Mouse (Mus musculus) liver, postnatal 0 days (tissue): ENCODE data around the gene Tubgcp3. TPM values are rescaled to one million over a fixed set of nuclear protein-coding genes. Genes with fewer than 3 reads are reported as not detected.

Experiments
- ATAC-seq: fragments of 200-750 bp; cut with Nextera tagmentation; 2 replicates; pipeline ENCODE4 v1.8.0; 2017; ENCODE audit warnings: mild to moderate bottlenecking, moderate library complexity
- DNase-seq: peaks from one replicate; pipeline ENCODE4 v3.0.0-alpha.2; 2016
- H3K27ac ChIP-seq: fragments of 300-500 bp; sonication (generic); 2 replicates; pipeline ENCODE4 v1.5.1; 2014; ENCODE audit warnings: antibody characterized with exemption, moderate library complexity, mild to moderate bottlenecking, low read depth
- H3K27me3 ChIP-seq: fragments of 300-500 bp; sonication (generic); 2 replicates; pipeline ENCODE4 v1.6.1; 2014; ENCODE audit warnings: low read length, control low read depth, mixed read lengths; ENCODE audit not compliant: insufficient read depth
- H3K36me3 ChIP-seq: fragments of 300-500 bp; sonication (generic); replicated peaks from 2 replicates; pipeline ENCODE4 v1.6.1; 2014; ENCODE audit warnings: mild to moderate bottlenecking, control low read depth, low read length, moderate library complexity, mixed read lengths; ENCODE audit not compliant: insufficient read depth
- H3K4me1 ChIP-seq: fragments of 300-500 bp; sonication (generic); 2 replicates; pipeline ENCODE4 v1.6.1; 2014; ENCODE audit warnings: antibody characterized with exemption, mild to moderate bottlenecking, control low read depth; ENCODE audit not compliant: insufficient read depth
- H3K4me2 ChIP-seq: fragments of 300-500 bp; sonication (generic); 2 replicates; pipeline ENCODE4 v1.6.1; 2014; ENCODE audit warnings: low read depth, mild to moderate bottlenecking, low read length, moderate library complexity, mixed read lengths
- H3K4me3 ChIP-seq: fragments of 300-500 bp; sonication (generic); 2 replicates; pipeline ENCODE4 v1.5.1; 2014; ENCODE audit warnings: low read depth, low read length
- H3K9ac ChIP-seq: fragments of 300-500 bp; sonication (generic); replicated peaks from 2 replicates; pipeline ENCODE4 v1.6.1; 2014; ENCODE audit warnings: mild to moderate bottlenecking, moderate library complexity
- H3K9me3 ChIP-seq: fragments of 300-500 bp; sonication (generic); 2 replicates; pipeline ENCODE4 v1.6.1; 2016; ENCODE audit warnings: mild to moderate bottlenecking, control low read depth, low read length, mixed read lengths
- CTCF ChIP-seq: sonication (generic); IDR thresholded peaks from 2 replicates; pipeline ENCODE4 v1.5.1; 2016; ENCODE audit warnings: antibody characterized with exemption, low read depth
- EP300 ChIP-seq: IDR thresholded peaks from 2 replicates; pipeline ENCODE4 v1.6.1; 2016; ENCODE audit warnings: antibody characterized with exemption, low read depth, mild to moderate bottlenecking
- WGBS: fragments of 180-500 bp; shearing (Covaris S2); extraction: QIAGEN DNeasy Blood & Tissue Kit; methylation state at CpG from one replicate; pipeline ENCODE4 v1.1.7; 2014; ENCODE audit not compliant: insufficient replicate concordance; 5-methylcytosine and 5-hydroxymethylcytosine counted together
- polyA plus RNA-seq: library from polyadenylated mRNA; unstranded; fragments of >200 nt; fragmentation: Nextera tagmentation; extraction: Ambion mirVana; gene quantifications from 2 replicates; pipeline ENCODE4 v1.2.1, GENCODE M21; 2015

Tubgcp3 gene
- 9.3 and 10.9 TPM in 2 replicates for polyA plus RNA-seq

GRCm38 (mm10) chr8:12672056-12672881 lies at the start of gene Tubgcp3:
Tubgcp3 (minus strand) TSS chr8:12672248.
- peak; percentile 95 for ATAC-seq
- peaks cover 15% of the 10 kb centered on the region for H3K4me1 ChIP-seq

GRCm38 (mm10) chr8:12719091-12719490 lies 47.0 kb upstream of the Tubgcp3 start:
- Histone ChIP-seq H3K4me3 (no peak overlapping the region), H3K36me3 (no peaks in the 10 kb centered on the region), H3K27me3 (no peaks in the 10 kb centered on the region), H3K9me3 (no peaks in the 10 kb centered on the region), H3K4me2 (no peak overlapping the region), H3K9ac (no peak overlapping the region), H3K27ac (no peak overlapping the region), H3K4me1 (peaks cover 5% of the 10 kb centered on the region)
- ATAC-seq (no peak), DNase-seq (no peak)
- TF ChIP-seq EP300 (no peak), CTCF (no peak)
- 69% methylated on average over 9 of the region's 9 CpGs for whole genome bisulfite sequencing

More at GRCm38 (mm10) chr8:12672056-12672881, at the start of gene Tubgcp3:
- Histone ChIP-seq H3K4me2 (peak within 1 kb of the TSS; percentile 92), H3K27me3 (peaks cover 18% of the 10 kb centered on the region), H3K4me3 (peak within 1 kb of the TSS; percentile 95), H3K9ac (peak within 1 kb of the TSS; percentile 89), H3K27ac (peak within 1 kb of the TSS; percentile 77), H3K36me3 (peaks cover 6% of the 10 kb centered on the region; the same call in 1 of the 2 replicates), H3K9me3 (no peaks in the 10 kb centered on the region)
- DNase-seq: peak; percentile 92
- TF ChIP-seq CTCF (no peak), EP300 (no peak)
- 4% methylated on average over 65 of the region's 65 CpGs for WGBS

DNA sequence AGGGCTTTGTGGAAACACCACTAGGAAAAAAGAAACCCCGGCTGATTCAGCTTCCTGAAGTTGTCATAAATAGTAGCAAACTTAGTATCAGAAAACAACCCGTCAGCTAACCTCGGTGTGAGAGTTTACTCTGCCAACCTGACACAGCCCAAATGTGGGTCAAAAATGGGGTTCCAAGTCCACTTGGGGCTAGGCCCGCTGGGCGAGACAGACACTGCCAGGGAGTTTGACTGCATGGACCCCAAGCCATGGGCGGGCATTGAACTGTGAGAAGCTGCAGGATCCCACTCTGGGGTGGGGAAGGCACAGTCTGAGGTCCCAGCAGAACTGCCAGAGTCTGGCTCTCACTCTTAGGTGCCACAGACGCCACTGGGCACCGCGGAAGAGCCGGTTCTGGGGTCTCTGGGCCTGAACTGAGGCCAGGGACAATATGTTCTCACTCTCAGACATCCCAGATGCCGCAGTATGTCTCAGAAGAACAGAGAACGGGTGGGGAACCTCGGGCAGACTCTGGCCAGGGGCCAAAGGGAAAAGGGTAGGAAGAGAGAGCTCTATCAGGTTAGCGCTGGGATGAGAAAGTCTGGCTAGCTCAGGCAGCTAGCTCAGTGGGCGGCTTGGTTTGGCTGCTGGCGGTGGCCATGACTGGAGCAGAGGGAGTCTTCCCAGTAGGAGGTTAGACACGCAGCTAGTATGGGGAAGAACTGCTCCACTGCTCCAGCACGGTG lies 44.0 kb upstream of the Tubgcp3 start:
- 72% methylated on average over 18 of the region's 18 CpGs for WGBS
- Histone ChIP-seq H3K27ac (no peak overlapping the region), H3K9me3 (no peaks in the 10 kb centered on the region), H3K4me3 (no peak overlapping the region), H3K4me1 (peaks cover 1% of the 10 kb centered on the region), H3K9ac (no peak overlapping the region), H3K4me2 (no peak overlapping the region), H3K27me3 (no peaks in the 10 kb centered on the region), H3K36me3 (no peaks in the 10 kb centered on the region)
- DNase-seq (no peak), ATAC-seq (no peak)
- TF ChIP-seq CTCF: no peak
- no peak for TF ChIP-seq EP300

DNA sequence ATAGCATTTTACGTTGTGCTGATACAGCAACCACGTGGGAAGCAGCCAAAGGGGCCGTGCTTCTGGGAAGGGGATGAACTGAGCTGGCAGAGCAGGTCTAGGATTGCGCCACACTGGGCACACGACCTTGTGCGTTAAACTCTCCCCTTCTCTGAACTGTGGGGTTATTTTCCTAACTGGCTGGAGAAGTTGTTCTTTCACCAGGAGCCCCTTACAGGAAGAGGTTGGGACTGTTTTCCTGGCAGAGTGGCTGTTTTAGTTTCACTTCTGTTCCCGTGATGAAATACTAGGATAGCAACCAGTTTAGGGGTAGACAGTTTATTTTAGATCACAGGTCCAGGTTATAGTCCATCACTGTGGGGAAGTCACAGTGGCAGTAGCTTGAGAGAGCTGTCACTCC lies 39.6 kb upstream of the Tubgcp3 start:
- ATAC-seq (peak; percentile 89), DNase-seq (peak; percentile 45)
- Histone ChIP-seq H3K4me1 (no peaks in the 10 kb centered on the region), H3K9ac (no peak overlapping the region), H3K27ac (no peak overlapping the region; the same call in 1 of the 2 replicates), H3K4me2 (peak overlapping the region; percentile 35), H3K4me3 (no peak overlapping the region), H3K36me3 (no peaks in the 10 kb centered on the region), H3K27me3 (no peaks in the 10 kb centered on the region), H3K9me3 (no peaks in the 10 kb centered on the region; the same call in 1 of the 2 replicates)
- 46% methylated on average over 7 of the region's 7 CpGs for WGBS
- TF ChIP-seq EP300 (0 out of 2 replicates have a peak, but pooled peaks have one; percentile 16), CTCF (no peak)

GRCm38 (mm10) chr8:12703597-12703996 lies 31.5 kb upstream of the Tubgcp3 start:
- WGBS: 81% methylated on average over 4 of the region's 4 CpGs
- no peaks in the 10 kb centered on the region for H3K36me3 ChIP-seq
- H3K4me3 ChIP-seq: no peak overlapping the region
- ATAC-seq: no peak
- peak; percentile 19 for DNase-seq
- no peak overlapping the region for H3K27ac ChIP-seq
- H3K9ac ChIP-seq: no peak overlapping the region
- H3K4me1 ChIP-seq: no peaks in the 10 kb centered on the region
- TF ChIP-seq EP300: peak; percentile 35; the same call in 1 of the 2 replicates
- no peak for TF ChIP-seq CTCF
- H3K9me3 ChIP-seq: no peaks in the 10 kb centered on the region; the same call in 1 of the 2 replicates
- H3K27me3 ChIP-seq: peaks cover 15% of the 10 kb centered on the region; the same call in 1 of the 2 replicates
- no peak overlapping the region; the same call in 1 of the 2 replicates for H3K4me2 ChIP-seq

- H3K36me3 ChIP-seq: no peaks in the 10 kb centered on the region
- H3K4me2 ChIP-seq: no peak overlapping the region
- H3K9me3 ChIP-seq: no peaks in the 10 kb centered on the region; the same call in 1 of the 2 replicates
- ATAC-seq (no peak), DNase-seq (no peak)
- TF ChIP-seq CTCF (no peak), EP300 (no peak)
- no peaks in the 10 kb centered on the region for H3K4me1 ChIP-seq
- WGBS: 37% methylated on average over 8 of the region's 8 CpGs
- no peak overlapping the region for H3K9ac ChIP-seq
- no peak overlapping the region for H3K4me3 ChIP-seq
- H3K27me3 ChIP-seq: peaks cover 17% of the 10 kb centered on the region; the same call in 1 of the 2 replicates
- H3K27ac ChIP-seq: no peak overlapping the region
These were observed 30.2 kb upstream of the Tubgcp3 start for GRCm38 (mm10) chr8:12702290-12702689.
